Mouse (Mus musculus): Measurements from ENCODE around the gene Grm4. TPM values are rescaled to one million over a fixed set of nuclear protein-coding genes. Genes with fewer than 3 reads are reported as not detected.

Grm4 gene
- 0.96 and 1.3 TPM in 2 replicates for polyA plus RNA-seq (2016; fragmentation: Nextera tagmentation; extraction: Ambion mirVana)

DNA sequence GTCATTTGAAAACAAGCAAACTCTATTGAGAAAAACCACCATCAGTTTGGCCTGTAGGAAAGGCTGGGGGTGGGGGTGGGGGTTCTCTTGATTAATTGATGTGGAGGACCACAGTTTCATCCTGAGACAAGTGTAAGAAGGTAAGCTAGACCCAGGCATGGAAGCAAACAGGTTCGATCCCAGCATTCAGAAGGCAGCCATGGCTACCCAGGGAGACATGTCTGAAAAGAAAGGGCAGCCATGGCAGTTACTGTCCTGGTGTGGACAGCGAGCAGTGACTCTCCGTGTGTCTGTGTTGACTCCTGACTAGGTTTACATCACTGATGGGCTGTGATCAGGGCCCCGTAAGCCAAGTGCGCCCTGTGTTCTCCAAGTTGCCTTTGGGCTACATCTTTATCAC is at the start of gene Grm4:
TSS of gene Grm4 (minus strand) at position 101 of the 400 bp plus-strand sequence.
- peaks cover 41% of the 10 kb centered on the region for H3K4me1 ChIP-seq
- no peaks in the 10 kb centered on the region for H3K9me3 ChIP-seq
- peak within 1 kb of the TSS; percentile 32; the same call in 1 of the 2 replicates for H3K4me3 ChIP-seq
- H3K27me3 ChIP-seq (replicated peaks; ENCODE audit: low read depth, poor library complexity, severe bottlenecking): peaks cover 67% of the 10 kb centered on the region
- H3K36me3 ChIP-seq (replicated peaks): no peaks in the 10 kb centered on the region
- WGBS: 78% methylated on average over 5 of the region's 5 CpGs
- no peak within 1 kb of the TSS for H3K27ac ChIP-seq (replicated peaks)
- DNase-seq (ENCODE audit: low spot score): no peak

DNA sequence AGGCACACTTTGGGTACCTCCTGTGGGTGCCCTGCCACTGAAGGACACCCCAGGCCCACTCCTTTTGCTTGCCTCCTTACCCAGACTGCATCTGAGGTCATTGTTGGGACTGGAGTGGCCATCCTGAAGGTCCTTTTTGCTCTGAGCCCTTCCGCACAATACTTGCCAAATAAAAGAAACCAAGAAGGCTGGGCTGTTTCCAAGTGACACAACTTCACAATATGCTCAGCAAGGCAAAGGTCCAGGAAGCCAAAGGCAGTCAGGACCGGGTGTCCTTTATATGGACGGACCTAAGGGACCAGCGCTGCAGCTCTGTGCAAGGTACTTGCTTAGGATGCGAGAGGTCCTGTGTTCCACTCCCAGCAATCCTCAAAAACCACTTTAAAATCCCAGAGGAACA is 47.0 kb upstream of the Grm4 start:
- DNase-seq (ENCODE audit: low spot score): no peak
- Histone ChIP-seq H3K36me3 (replicated peaks) (peaks cover 19% of the 10 kb centered on the region), H3K9me3 (no peaks in the 10 kb centered on the region), H3K4me1 (peaks cover 34% of the 10 kb centered on the region), H3K27ac (replicated peaks) (no peak overlapping the region), H3K27me3 (replicated peaks; ENCODE audit: low read depth, poor library complexity, severe bottlenecking) (no peaks in the 10 kb centered on the region; the same call in 1 of the 2 replicates), H3K4me3 (no peak overlapping the region)
- 90% methylated on average over 5 of the region's 5 CpGs for WGBS

DNA sequence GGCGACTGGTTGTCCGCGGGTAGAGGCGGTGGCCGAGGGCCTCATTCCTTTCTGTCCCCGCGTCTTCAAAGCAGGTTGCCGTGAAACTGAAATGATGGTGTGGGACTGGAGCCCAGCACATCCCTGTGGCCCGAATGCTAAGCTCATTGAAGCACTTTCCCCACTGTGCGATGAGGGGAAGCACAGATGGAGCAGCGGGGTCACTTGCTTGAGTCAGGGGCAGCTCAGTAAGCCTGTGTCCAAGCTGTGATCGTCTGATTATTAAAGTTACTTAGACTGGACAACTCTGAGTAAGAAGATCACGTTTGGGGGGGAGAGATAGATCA is 44.7 kb upstream of the Grm4 start:
- WGBS: under 1% methylated on average over 13 of the region's 13 CpGs
- H3K36me3 ChIP-seq (replicated peaks): peaks cover 28% of the 10 kb centered on the region
- DNase-seq (ENCODE audit: low spot score): no peak
- no peaks in the 10 kb centered on the region; the same call in 1 of the 2 replicates for H3K27me3 ChIP-seq (replicated peaks; ENCODE audit: low read depth, poor library complexity, severe bottlenecking)
- H3K4me3 ChIP-seq: peak overlapping the region; percentile 71
- peak overlapping the region; percentile 85 for H3K27ac ChIP-seq (replicated peaks)
- H3K9me3 ChIP-seq: no peaks in the 10 kb centered on the region
- H3K4me1 ChIP-seq: peaks cover 48% of the 10 kb centered on the region

DNA sequence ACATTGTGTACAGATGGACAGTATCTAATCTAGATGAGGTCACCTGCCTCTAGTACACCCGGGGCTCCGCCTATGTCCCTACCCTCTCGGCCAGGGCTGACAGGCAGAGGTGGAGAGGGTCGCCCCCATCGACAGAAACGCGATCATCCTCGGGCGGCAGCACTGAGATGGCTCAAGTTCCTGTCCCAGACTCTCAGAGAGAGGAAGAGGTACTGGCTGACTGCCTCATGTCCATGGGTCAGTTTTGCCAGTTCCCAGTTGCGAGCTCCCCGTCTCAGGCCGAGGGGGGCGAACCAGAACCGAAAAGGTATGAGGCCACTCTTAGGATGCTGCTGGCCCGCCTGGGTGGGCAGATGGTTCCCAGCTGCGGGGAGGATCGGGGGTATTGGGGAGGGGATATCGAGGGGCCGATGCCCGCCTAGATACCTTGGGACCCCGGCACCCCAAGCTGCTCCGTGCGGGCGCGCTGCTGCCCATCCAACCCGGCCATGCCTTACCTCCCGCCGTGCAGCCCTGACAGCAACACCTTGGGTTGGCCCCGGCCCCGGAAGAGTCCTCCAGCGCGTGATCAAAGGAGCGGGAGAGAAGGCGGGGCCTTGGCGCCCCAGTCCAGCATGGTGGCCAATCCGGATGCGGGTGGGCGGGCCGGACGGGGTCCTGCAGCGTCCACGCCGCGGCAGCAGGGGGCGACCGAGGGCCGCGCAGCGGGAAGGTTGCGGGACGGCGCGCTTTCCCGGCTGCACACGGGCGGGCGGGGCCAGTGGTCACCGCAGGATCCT is 44.1 kb upstream of the Grm4 start, which contains the start of gene AI413582:
TSS of gene AI413582 (minus strand) at position 594 of the 779 bp plus-strand sequence.
- peak within 1 kb of the TSS; percentile 71 for H3K4me3 ChIP-seq
- H3K27me3 ChIP-seq (replicated peaks; ENCODE audit: low read depth, poor library complexity, severe bottlenecking): no peaks in the 10 kb centered on the region; the same call in 1 of the 2 replicates
- peak; percentile 98 for DNase-seq (ENCODE audit: low spot score)
- H3K9me3 ChIP-seq: no peaks in the 10 kb centered on the region
- WGBS: under 1% methylated on average over 58 of the region's 58 CpGs
- H3K4me1 ChIP-seq: peaks cover 53% of the 10 kb centered on the region
- H3K36me3 ChIP-seq (replicated peaks): peaks cover 34% of the 10 kb centered on the region
- peak within 1 kb of the TSS; percentile 85 for H3K27ac ChIP-seq (replicated peaks)

DNA sequence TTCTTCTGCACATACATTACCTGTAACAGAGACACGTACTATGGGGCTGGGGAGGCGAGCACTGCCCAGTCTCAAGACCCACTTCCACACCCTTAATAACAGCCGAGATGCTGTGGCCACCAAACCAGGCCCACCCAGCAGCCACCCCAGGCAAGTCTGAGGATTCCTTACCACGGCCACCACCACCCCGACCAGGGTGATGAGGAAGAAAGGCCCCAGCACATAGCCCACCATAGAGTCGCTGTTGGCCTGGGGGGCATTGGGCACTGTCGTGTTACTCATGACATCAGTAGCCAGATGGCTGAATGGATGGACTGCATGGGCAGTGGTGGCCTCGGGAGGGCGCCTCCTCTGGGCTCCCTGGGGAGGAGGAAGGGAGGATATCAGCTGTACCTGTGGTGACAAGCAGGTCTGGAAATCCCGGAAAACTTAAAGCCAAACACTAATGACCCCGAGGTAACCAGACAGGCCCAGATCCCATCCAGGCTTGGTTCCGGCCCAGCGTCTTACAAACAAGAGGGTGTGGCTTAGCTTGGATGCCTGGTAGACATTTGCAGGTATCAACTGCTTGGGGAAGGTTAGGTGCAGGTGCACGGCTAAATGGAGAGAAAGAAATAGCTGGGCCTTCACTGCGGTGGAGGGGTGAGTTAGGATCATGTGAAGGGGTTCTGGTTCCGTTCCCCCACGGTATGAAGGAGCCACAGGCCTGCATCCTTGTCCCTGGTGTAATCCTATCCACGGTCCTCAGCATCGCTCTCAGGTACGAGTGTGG is 43.4 kb upstream of the Grm4 start:
- H3K27ac ChIP-seq (replicated peaks): peak overlapping the region; percentile 85
- H3K4me1 ChIP-seq: peaks cover 61% of the 10 kb centered on the region
- DNase-seq (ENCODE audit: low spot score): peak; percentile 57
- H3K27me3 ChIP-seq (replicated peaks; ENCODE audit: low read depth, poor library complexity, severe bottlenecking): no peaks in the 10 kb centered on the region; the same call in 1 of the 2 replicates
- H3K9me3 ChIP-seq: no peaks in the 10 kb centered on the region
- 9% methylated on average over 20 of the region's 20 CpGs for WGBS
- H3K4me3 ChIP-seq: peak overlapping the region; percentile 71
- H3K36me3 ChIP-seq (replicated peaks): peaks cover 41% of the 10 kb centered on the region

DNA sequence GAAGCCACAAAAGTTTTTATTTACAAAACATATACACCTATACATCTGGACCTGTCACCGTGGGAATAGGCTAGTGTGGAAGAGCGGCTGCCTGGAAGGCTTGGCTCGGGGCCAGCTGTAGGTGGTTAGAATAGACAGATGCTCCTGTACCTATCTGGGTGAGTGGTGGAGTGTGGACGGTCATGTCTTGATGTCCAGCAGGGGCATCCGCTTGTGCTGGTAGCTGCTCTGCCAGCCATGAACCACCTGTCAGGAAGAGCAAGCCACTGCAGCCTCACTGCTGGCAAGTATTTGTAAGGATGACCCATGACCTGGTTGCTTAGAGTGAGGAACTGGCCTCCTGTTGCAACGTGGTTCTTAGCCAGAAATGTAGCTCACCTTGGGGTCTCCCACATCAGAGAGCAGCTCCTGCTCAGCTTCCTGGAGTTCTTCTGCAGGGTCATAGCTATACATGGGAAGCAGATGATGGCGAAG is 42.6 kb upstream of the Grm4 start:
- WGBS: 47% methylated on average over 7 of the region's 7 CpGs
- H3K27me3 ChIP-seq (replicated peaks; ENCODE audit: low read depth, poor library complexity, severe bottlenecking): no peaks in the 10 kb centered on the region; the same call in 1 of the 2 replicates
- peaks cover 45% of the 10 kb centered on the region for H3K36me3 ChIP-seq (replicated peaks)
- peaks cover 68% of the 10 kb centered on the region for H3K4me1 ChIP-seq
- no peak for DNase-seq (ENCODE audit: low spot score)
- H3K27ac ChIP-seq (replicated peaks): no peak overlapping the region
- no peaks in the 10 kb centered on the region for H3K9me3 ChIP-seq
- no peak overlapping the region for H3K4me3 ChIP-seq

DNA sequence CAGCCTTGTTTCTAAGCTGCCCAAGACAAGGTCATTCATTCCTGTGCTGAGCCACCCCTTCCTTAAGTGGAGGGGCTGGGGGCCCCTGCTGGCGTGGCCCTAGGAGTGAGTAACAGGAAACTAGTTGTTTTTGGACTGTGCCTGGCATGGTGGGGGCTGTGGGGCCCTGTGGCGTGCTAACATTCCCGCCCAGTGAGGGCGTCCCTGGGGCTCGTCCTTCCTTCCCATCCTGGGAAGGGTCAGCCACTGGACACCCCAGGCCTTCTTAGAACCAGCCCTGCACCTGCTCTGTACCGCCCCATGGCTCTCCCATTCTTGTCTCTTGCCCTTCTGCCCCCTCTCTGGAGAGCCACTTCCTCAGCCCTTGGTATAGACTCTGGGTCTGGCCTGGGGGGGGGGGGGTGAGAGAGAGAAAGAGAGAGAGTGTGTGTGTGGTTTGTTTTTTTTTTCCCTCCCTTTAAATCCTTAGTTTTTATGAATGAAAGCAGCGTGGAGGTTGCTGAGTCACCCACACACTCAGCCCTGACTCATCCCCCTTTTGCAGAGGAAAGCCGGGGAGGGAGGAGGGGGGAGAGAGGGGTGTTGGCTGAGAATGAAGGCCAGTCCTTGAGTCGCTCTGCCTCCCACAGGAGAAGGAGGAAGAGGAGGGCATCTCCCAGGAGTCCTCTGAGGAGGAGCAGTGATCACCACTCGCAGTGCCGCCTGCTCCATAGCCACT is 40.8 kb upstream of the Grm4 start:
- Histone ChIP-seq H3K9me3 (no peaks in the 10 kb centered on the region), H3K27ac (replicated peaks) (0 out of 2 replicates have a peak overlapping the region, but pooled peaks have one; percentile 48), H3K4me3 (0 out of 2 replicates have a peak overlapping the region, but pooled peaks have one; percentile 13), H3K36me3 (replicated peaks) (peaks cover 45% of the 10 kb centered on the region), H3K27me3 (replicated peaks; ENCODE audit: low read depth, poor library complexity, severe bottlenecking) (no peaks in the 10 kb centered on the region), H3K4me1 (peaks cover 83% of the 10 kb centered on the region)
- no peak for DNase-seq (ENCODE audit: low spot score)
- 68% methylated on average over 11 of the region's 11 CpGs for WGBS

DNA sequence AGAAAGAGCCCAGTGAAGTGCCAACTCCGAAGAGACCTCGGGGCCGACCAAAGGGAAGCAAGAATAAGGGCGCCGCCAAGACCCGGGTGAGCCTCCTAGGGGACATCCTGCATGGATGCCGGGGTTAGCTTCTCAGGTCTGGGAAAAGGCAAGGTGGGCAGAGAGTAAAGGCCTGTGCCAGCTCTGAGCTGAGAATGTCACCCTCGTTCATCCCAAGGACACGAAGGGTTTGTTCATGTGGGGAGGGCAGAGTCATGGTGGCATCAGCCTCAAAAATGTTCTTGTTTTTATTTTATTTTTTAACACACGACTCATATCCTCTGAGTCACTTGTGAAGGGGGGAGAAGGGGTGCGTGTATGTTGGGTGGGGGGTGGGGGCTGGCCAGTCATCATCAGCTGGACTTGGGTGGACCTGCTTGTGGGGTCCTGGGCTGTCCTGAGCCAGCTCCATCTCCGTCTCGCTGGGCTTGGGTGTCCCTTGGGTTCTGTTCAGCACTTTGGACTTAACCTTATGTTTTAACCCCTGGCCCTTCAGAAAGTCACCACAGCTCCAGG is 39.8 kb upstream of the Grm4 start:
- H3K36me3 ChIP-seq (replicated peaks): peaks cover 45% of the 10 kb centered on the region
- no peak overlapping the region for H3K27ac ChIP-seq (replicated peaks)
- DNase-seq (ENCODE audit: low spot score): no peak
- peaks cover 75% of the 10 kb centered on the region for H3K4me1 ChIP-seq
- WGBS: 84% methylated on average over 13 of the region's 13 CpGs
- H3K4me3 ChIP-seq: 0 out of 2 replicates have a peak overlapping the region, but pooled peaks have one; percentile 8
- H3K9me3 ChIP-seq: no peaks in the 10 kb centered on the region
- H3K27me3 ChIP-seq (replicated peaks; ENCODE audit: low read depth, poor library complexity, severe bottlenecking): no peaks in the 10 kb centered on the region

DNA sequence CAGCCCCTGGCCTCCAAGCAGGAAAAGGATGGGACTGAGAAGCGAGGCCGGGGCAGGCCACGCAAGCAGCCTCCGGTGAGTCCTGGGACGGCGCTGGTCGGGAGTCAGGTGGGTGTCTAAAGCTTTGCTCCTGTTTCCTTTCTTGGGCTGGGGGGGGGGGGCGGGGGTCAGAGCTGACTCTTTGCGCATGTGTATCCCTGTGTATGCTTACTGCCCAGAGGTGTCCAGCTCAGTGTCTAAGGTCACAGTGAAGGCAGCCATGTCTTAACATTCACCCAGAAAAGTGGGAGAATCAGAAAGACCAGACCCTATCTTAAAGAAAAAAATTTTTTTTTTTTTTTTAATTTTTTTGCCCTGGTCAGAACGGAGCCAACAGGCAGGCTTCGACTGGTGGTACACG is 38.4 kb upstream of the Grm4 start:
- H3K27ac ChIP-seq (replicated peaks): peak overlapping the region; percentile 48; the same call in 1 of the 2 replicates
- H3K4me1 ChIP-seq: peaks cover 75% of the 10 kb centered on the region
- H3K4me3 ChIP-seq: peak overlapping the region; percentile 97
- H3K9me3 ChIP-seq: no peaks in the 10 kb centered on the region
- WGBS: 68% methylated on average over 12 of the region's 12 CpGs
- no peak for DNase-seq (ENCODE audit: low spot score)
- no peaks in the 10 kb centered on the region for H3K27me3 ChIP-seq (replicated peaks; ENCODE audit: low read depth, poor library complexity, severe bottlenecking)
- H3K36me3 ChIP-seq (replicated peaks): peaks cover 45% of the 10 kb centered on the region

DNA sequence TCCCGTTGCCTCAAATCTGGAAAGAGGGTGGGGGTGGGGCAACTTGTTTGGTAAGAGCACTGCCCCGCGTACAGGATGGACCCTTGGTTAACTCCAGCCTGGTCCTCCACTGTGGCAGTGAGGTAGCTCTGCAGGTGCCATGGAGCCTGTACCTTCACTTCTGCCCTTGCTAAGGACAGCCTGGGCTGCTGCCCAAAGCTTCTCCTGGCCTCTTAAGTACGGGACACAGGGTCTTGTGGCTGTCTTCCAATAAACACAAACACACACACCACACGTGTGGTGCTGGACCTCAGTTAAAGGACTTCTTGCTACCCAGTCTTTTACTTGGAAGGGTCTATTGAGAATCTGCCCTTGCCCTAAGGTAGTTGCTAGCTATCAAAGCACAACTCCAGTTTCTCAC is 37.6 kb upstream of the Grm4 start:
- WGBS: 9% methylated on average over 5 of the region's 5 CpGs
- Histone ChIP-seq H3K27ac (replicated peaks) (peak overlapping the region; percentile 48), H3K9me3 (no peaks in the 10 kb centered on the region), H3K4me1 (peaks cover 75% of the 10 kb centered on the region), H3K4me3 (peak overlapping the region; percentile 97), H3K36me3 (replicated peaks) (peaks cover 38% of the 10 kb centered on the region), H3K27me3 (replicated peaks; ENCODE audit: low read depth, poor library complexity, severe bottlenecking) (no peaks in the 10 kb centered on the region)
- no peak for DNase-seq (ENCODE audit: low spot score)

DNA sequence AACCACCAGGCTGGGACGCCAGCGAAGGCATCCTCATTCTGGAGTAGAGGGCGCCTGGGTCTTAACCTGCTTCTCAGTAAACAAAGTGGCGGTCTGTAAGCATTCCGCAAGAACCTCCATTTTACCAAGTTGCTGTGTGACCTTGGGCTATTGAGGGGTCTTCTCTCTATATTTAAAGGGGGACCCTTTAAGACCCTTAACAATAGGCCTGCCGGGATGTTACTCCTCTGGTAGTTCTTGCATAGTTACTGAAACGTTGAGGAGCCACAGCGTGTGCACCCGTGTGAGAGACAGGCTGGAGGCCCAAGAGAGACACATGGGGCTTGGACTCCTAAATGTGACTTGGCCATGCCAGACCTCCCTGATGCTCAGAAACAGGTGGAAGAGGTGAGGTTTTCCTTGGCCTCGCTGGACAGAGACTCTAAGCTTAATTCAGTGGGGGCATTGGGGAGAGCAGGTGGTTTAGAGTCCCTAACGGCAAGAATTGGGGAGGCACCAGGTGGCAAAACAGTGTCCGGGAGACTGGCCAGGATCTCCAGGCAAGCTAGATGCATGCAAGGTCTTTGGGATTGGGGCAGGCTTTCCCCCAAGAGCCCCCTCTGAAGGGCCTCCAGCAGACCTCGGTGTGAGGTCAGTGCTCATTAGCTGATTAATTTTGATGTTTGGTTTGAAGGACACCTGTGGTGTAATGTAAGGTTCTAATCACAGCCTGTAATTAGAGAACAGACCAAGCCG is 36.9 kb upstream of the Grm4 start:
- Histone ChIP-seq H3K4me1 (peaks cover 77% of the 10 kb centered on the region), H3K36me3 (replicated peaks) (peaks cover 34% of the 10 kb centered on the region), H3K27ac (replicated peaks) (peak overlapping the region; percentile 99), H3K27me3 (replicated peaks; ENCODE audit: low read depth, poor library complexity, severe bottlenecking) (no peaks in the 10 kb centered on the region), H3K9me3 (no peaks in the 10 kb centered on the region), H3K4me3 (peak overlapping the region; percentile 97)
- peak; percentile 38 for DNase-seq (ENCODE audit: low spot score)
- 1% methylated on average over 14 of the region's 14 CpGs for WGBS
